Mouse (Mus musculus): Measurements from ENCODE around the gene Cox7a2l.

Gene Cox7a2l

DNA sequence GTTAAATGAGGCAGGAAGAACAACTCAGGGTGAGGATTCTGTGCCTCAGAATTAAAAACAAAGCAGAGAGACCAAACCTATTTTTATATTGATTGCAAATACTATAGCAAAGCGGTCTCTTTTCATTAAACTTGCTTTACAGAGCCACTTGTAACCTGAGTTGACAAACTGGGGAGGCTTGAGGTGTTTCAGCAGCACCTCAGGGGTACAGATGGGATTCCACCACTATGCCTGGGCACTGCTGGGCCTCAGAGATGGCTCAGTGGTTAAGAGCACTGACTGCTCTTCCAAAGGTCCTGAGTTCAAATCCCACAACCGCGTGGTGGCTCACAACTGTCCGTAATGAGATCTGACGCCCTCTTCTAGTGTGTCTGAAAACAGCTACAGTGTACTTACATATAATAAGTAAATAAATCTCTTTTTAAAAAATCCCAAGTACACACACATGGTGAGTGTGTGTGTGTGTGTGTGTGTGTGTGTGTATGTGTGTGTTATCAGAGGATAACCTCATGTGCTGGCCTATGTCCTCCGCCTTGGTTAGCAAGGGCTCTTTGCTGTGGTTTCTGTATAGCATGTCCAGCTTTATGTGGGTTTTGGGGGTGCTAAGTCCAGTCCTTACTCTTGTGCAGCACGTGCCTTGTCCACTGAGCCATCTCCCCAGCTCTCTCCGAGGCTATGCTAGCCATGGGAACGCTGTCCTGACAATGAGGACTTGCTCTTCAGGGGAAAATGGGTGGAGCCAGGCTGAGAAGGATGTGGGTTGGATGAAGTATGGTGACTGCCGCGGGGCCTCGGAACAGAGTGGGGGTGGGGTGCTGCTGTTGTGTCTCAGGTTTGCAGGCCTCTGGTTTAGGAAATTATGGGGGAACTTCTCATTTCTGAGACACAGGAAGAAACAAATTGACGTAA is 9.7 kb upstream of the Cox7a2l start:
- in situ Hi-C loops (cut with MseI, MboI) = no loop called here

DNA sequence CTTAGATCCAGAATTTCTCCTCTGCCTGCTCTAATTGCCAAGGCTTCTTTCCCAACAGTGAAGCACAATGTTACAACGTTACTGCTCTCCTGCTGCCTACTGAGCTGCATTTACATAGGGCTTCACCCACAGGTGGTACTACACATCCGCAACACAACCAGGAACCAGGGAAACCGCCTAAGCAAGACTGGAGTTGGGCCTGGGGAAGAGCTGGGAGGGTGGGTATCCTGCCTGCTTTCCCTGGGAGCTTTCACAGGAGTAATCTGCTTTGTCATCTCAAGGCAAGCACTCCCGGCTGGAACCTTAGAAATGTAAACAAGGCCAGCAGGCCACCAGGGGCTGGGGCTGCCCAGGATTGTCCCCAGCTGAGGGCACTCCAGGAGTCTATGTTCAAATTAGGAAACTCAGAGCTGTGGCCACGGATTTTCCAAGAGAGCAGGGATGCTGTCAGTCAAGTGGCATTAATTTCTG is 9.0 kb upstream of the Cox7a2l start:
- in situ Hi-C loops (cut with MseI, MboI) = no loop called here

DNA sequence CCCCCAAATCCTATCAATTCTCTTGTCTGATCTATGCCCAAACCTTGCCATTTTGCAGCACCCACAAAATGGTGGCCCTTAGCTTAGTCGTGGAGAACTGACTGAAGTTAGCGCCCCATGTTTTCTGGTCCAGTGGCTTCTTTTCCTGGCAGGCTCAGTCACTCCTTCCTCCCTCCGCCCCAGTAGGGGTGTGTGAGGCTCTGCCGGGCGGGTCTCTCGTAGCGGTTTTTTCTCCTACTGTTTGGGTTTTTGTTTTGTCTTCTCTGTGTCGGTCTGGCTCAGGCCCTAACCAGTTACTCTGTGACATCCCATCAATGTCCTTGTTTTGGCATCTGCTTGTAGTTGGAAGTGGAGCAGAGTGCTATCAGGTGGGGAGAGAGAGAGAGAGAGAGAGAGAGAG is 8.5 kb upstream of the Cox7a2l start:
- in situ Hi-C loops (cut with MseI, MboI) = no loop called here

DNA sequence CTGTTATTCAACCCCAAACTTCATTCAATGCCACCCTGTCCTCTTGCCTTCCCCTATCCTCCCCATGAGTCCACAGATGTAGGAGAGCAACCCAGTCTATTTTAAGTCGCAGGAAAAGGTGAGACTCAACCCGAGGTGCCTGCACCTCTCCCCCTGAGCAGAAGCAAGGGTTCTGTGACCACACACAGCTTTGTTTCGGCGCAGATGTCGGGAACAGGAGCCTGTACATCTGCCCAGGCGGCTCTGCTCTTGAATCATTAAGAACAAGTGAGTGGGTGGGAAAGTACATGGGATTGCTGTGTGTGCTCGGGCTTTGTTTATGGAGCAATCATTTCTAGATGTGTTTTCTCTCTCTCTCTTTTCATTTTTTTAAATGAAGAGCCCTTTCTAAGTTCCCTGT is 7.6 kb upstream of the Cox7a2l start:
- in situ Hi-C loops (cut with MseI, MboI) = no loop called here

DNA sequence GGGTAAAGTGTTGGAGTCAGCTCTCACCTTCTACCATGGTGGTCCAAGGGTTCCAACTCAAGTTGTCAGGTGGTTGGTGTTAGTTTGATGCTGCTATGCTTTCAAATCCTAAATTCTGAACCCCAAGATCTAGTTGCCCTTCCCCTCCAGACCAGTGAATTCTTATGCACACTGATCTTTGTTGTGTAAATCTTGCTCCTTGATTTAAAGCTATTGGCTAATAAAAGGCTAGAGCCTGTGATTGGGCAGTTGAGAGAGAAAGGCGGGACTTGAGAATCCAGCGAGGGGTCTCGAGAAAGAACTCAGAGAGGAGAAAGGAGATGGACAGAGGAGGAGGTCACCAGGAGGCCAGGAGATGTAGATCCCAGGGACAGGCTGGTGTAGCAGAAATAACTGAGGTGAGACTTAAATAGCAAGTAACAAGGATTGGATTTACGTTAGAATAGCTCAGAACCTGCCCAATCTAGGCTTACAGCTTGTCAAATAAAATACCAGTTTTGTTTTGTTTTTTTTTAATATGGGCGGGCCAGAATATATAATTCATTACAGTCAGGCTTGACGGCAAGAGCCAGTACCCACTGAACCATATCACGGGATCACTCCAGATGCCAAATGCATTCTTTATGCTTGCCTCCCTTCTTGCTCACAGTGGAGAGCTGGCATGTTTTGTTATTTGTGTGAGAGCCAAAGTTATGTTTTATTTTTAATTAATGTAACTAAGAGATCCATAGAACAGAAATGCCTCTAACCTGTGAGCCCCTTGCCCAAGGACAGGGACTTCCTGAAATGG is 5.7 kb upstream of the Cox7a2l start:
- in situ Hi-C loops (cut with MseI, MboI) = no loop called here

DNA sequence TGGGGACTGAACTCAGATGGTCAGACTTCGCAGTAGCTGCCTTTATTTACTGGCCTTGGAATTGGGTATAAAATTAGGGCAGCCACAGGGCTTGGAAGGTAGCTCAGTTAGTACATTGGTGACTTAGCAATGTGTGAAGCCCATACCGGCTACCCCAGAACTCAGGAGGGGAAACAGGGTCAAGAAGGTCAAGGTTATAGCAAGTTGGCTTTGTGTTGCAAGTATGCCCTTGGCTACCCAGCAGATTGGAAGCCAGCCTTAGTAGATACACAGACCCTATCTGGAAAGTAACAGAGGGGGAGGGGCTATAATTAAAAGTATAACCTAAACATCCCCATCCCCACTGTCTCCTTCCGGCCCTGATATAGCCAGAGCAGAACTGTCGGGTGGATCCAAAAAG is 4.8 kb upstream of the Cox7a2l start:
- in situ Hi-C loops (cut with MseI, MboI) = no loop called here

DNA sequence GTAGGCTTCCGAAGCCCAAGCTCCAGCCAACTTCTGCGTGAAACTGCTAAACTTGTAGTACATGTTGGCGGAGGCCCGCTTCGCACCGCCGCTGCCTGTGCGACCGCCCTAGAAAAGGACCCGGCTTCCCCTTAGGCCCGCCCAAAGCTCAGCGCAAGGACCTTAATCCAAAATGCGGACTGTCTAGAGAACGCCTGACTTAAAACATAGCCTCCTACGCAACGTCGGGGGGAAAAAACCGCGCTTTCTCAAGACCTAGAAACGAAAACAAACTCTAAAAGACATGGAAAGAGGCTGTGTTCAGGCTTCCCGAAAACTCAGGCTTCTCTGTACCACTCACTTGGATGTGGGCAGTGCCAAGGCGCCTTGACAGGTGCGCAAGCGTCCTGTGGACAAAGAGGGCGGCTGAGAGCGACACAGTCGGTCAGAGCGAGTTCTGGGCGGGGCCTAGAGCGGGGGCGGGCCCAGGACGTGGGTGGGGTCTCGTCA is 2.9 kb downstream of the Cox7a2l start:
- in situ Hi-C loops (cut with MseI, MboI) = no loop called here

DNA sequence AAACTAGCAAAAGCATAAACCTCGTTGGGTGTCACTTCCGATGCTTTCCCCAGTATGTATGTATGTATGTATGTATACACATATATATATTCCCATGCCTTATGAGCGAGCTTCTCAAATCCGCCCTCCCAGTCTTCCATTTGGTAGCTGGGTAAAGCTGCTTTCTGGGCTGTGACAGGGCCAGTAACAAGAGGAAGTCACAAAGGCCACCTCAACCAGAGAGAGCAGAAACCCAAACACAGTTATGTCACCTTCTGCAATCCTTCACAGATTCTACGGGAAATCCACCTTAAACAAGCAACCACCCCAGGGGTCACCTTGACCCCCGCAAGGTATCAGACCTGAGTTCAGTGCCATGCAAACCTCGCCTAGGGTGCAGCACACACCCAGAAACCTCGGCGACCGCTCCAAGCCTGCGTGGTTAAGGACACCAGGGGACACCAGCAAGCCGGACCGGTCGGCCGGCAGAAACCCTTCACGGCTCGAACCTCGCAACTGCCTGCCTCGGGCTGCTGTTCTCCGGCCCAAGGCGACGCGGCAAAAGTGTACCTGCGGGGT is 3.4 kb downstream of the Cox7a2l start:
- in situ Hi-C loops (cut with MseI, MboI) = no loop called here

DNA sequence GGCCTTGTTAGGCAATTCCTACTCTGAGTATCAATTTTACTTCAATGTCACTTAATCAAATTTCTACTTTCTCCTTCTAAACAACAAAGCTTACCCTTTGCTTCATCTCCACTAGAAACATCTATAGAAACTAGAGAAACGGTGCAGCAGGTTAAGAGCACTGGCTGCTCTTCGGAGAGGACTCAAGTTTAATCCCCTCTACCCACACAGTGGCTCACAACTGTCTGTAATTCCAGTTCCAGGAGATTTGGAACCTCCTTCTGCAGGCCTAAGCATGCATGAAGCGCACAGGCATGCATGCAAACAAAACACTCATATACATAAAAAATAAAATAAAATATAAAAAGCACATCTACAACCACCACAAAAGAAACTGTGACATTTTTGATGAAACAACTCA is 5.0 kb downstream of the Cox7a2l start:
- in situ Hi-C loops (cut with MseI, MboI) = no loop called here

DNA sequence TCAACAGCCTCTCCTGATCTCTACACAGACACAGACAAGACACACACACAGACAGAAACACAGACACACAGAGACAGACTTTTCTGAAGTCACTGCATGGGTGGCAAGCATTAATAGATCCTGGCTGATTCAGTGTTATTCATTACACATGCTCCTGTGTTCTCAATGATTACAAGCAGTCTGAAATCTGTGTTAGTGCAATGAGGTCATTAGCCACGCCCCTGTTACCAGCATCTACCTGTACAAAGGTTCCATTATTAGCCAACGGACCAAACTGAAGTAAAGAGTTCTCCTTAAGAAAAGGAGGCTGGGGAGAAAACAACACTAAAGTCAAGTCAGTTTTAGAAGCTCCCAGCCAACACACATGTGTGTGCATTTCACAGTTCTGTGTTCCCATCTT is 13.4 kb downstream of the Cox7a2l start:
- in situ Hi-C loops (cut with MseI, MboI) = no loop called here

DNA sequence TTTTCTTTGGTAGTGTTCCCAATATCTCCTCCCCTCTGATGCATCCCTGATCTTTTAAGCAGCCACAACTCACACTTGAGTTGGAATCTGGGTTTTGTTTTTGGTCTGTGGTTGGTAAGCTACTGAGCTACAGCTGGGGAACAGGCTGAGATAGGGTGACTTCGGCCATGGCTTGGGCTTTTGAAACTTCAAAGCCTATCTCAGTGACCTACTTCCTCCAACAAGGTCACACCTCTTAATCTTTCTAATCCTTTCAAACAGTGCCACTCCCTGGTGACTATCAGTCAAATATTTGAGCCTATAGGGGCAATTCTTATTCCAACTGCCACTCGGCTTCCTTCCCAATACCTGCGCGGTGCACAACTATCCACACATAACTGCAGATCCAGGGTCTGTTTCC is 17.4 kb downstream of the Cox7a2l start:
- in situ Hi-C loops (cut with MseI, MboI) = no loop called here

DNA sequence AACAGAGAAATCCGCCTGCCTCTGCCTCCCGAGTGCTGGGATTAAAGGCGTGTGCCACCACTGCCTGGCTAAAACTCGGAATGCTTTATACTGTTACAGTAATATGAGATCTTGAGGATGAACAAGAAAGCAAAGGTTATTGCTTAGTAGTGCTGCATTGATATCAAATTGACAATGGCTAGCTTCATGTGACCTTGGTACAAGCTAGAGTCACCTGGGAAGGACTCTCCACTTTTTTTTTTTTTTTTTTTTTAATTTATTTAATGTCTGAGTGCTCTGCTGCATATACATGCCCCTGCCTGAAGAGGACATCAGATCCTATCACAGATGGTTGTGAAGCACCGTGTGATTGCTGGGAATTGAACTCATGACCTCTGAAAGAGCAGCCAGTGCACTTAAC is 18.2 kb downstream of the Cox7a2l start:
- in situ Hi-C loops (cut with MseI, MboI) = no loop called here

DNA sequence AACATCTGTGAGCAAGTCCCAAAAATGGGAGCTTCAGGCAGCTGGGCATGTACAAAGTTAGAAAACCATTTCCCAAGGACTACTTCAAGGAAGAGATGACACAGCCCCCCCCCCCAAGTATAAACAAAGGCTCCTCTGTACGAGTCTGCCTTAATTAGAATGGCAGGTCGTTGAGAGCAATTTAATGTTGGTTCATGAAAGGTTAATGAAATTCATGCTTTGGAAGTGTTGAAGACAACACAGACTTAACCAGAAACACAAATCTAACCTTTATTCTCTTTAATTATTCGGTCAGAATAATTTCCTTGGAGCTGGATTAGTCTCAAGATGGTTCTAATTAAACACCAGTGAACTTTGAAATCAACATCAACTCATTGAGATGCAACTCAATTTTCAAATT is 29.4 kb downstream of the Cox7a2l start:
- in situ Hi-C loops (cut with MseI, MboI) = no loop called here

DNA sequence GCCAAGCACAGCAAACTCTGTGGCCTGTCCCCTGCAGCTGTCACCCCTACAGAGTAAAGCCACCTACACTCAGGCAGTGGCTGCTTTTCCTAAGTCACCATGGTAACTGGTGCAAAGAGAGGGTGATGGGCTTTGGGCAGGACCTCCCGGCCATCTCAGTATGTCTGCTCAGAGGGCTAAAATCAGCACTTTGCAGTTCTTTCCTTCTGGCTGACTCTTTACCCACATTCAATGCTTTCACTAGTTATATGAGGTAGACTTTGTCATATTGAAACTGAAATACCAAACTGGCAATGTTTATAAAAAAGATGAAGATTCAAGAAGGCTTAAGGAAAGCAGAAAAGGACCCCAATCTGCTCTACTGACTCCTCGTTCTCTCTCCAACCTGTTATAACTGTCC is 33.3 kb downstream of the Cox7a2l start:
- in situ Hi-C loops (cut with MseI, MboI) = no loop called here

DNA sequence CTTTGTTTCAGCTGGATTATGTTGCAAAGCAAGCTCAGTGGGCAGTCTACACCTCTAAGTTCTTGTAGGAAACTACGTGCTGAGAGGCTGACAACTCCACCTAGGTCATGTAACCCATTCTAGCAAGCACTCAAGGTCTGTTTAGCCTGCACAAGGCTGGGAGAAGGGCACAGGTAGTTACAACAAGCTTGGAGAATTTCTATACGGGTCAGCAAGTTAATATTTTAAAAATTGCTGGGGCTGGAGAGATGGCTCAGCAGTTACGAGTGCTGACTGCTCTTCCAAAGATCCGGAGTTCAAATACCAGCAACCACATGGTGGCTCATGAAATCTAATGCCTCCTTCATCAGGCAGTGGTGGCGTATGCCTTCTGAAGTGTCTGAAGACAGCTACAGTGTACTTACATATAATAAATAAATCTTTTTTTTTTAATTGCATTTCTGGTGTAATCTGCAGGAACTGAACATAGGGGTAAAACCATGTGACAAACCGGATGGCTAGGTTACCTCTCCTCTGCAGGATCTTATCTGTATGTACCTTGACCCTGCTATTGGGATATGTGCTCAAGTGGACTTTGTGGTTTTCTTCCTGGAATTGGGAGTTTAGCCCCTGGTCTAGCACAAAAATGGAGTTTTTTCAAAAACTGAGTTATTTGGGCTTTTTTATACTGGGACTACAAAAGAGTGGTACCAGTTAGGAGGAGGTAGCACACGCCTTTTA is 34.2 kb downstream of the Cox7a2l start:
- in situ Hi-C loops (cut with MseI, MboI) = no loop called here

DNA sequence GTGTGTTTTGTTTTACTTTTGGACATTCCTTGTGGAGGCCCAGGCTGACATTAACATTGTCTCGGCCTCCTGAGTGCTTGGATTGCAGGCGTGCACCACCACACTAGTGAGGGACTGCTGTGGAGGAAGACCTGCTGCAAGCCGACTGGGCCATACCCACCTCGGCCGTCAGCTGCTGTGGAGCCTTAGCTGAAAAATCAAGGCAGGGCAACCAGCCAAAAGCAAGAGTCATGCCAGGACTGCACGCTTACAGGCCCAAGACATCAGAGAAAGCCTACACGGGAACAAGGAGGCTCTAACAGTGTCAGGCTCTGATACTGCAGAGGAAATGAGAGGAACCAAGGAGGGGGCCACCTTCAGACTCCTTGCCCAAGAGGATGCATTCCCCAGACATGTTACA is 35.6 kb downstream of the Cox7a2l start:
- in situ Hi-C loops (cut with MseI, MboI) = no loop called here

DNA sequence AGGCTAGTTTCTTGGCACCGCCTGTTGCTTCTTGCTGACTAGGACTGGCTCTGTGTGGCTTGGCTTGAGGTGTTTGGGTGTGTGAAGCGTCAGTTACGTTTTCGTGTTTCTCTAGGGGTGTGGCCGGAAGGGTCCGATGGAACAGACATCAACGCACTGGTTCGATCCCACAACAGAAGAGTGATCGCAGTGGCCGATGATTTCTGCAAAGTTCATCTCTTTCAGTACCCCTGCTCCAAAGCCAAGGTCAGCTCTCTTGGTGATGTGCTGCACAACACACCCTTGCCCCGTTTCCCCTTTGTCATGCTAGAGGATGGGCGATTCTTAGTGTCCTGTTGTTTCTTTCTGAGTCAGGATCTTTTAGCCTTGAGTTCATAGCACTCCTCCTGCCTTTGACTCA is 40.0 kb downstream of the Cox7a2l start:
- in situ Hi-C loops (cut with MseI, MboI) = no loop called here

DNA sequence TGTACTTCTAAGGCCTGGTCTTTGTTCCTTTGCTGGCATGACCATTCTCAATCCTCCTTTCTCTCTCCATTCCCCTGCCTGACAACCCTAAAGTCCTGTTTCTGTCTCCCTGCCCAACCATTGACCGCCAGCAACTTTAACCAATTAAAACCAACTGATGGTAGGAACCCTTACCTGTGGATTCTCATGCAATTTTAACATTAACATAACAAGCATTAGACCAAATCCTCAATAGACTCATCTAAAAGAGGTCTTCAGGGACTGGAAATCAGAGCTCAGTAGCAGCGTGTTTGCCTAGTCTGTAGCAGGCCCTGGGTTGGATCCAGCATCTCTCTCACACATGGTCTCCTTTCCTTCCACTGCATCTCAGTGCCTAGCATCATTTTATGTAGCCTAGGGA is 47.5 kb downstream of the Cox7a2l start:
- in situ Hi-C loops (cut with MseI, MboI) = no loop called here

DNA sequence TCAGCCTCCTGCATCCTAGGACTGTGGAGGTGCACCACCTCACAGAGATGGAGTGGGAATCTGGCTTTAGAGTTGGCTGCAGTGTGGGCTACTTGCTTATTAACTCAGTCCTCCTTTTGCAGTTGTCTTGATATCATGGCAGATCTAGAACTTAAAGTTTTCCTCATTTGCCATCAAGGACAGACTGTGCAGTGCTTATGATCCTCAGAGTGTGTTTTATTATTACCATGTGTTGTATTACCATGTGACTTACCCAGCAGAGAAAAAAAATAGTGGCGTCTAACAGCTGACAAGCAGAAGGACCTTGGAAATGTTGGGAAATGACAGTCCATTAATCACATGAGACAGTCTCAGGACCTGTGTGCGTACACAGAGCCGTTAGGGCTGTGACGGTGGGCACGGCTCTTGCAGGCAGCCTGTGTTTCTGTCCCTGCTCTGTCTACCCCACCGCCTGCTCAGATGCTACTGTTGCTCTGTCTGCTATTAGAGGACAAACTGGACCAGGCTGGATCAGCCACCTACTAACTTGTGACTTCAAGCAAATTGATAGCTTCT is 50.4 kb downstream of the Cox7a2l start:
- in situ Hi-C loops (cut with MseI, MboI) = no loop called here

DNA sequence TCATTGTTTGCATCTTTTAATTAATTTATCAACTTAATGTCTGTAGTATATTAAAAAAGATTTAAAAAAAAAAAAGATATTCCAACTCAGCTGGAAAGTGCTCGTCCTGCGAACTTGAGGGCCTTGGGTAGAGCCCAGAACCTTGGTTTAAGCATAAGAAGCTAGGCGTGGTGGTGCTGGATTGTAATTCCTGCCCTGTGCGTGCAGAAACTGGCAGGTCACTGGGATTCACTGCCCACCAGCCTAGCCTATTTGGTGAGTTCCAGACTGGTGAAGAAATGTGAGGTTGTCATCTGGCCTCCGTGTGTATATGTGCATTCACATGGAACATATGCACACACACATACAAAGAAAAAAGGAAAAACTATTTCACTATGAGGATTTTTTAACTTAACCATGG is 51.2 kb downstream of the Cox7a2l start:
- in situ Hi-C loops (cut with MseI, MboI) = no loop called here

DNA sequence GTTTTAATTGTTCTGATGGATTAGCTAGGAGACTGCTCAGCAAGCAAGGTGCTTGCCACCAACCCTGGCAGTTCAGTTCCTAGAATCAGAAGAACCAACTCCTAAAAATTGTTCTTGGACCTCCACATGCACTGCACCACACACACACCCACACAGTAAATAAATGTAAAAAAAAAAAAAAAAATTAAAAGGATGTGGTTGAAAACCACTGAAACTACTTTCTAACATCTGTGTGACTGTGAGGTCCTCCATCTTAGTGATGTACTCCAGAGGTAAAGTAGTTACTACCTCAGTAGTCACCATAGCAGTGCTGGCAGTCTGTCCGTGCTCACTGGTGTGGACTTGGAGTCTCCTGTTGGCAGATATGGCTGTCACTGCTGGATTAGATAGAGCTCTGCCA is 59.9 kb downstream of the Cox7a2l start:
- in situ Hi-C loops (cut with MseI, MboI) = no loop called here
